Mouse (Mus musculus): ENCODE data around the gene Ackr3. TPM values are rescaled to one million over a fixed set of nuclear protein-coding genes. Genes with fewer than 3 reads are reported as not detected.

Gene Ackr3
- polyA plus RNA-seq, 1 experiment: not detected

DNA sequence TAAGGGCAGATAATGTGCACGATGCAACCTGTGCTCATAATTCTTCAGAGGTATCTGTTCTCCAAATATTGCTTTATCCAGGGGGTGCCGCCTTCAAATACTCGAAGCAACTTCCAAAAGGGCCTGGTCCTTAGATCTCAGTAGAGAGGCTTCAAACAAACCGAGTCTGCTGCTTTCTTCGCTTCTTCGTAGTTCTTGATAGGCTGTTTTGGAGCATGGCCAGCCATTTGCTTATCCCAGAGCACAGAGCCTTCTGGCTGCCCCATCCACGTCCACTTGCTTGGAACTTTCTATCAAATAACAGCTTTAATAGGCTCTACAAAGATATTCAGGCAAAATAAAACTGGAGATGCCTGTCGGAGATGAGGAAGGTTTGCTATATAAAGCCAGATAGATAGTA is 58.6 kb downstream of the Ackr3 start:
- H3K27ac ChIP-seq (ENCODE audit: insufficient read depth, low read depth, low read length): no peak overlapping the region
- H3K4me3 ChIP-seq (ENCODE audit: insufficient read depth, low read length): no peak overlapping the region
- no peak for TF ChIP-seq POLR2A (IDR thresholded peaks at IDR 0.05; ENCODE audit: borderline replicate concordance, low read depth, low read length)
- no peak for TF ChIP-seq CTCF (IDR thresholded peaks at IDR 0.05; ENCODE audit: low read depth, low read length)
- no peaks in the 10 kb centered on the region for H3K4me1 ChIP-seq (ENCODE audit: control insufficient read depth, insufficient read depth, low read length)

Other genes with a start within 250 kb of the Ackr3 start
- gene Asb18, start 189.3 kb upstream of the Ackr3 start, polyA plus RNA-seq (2012; ENCODE audit: insufficient read depth, insufficient read length, missing spikeins): not detected in 2 replicates
- gene Iqca, start 50.6 kb upstream of the Ackr3 start, polyA plus RNA-seq (2012; ENCODE audit: insufficient read depth, insufficient read length, missing spikeins): not detected in 2 replicates